Mouse (Mus musculus) lung, embryonic 14.5 days (tissue): ENCODE measurements around the gene Defb19. TPM values are rescaled to one million over a fixed set of nuclear protein-coding genes. Genes with fewer than 3 reads are reported as not detected.

Experiments
- ATAC-seq: fragments of 200-750 bp; cut with Nextera tagmentation; 2 replicates; pipeline ENCODE4 v1.8.0; 2017; ENCODE audit warnings: mild to moderate bottlenecking, moderate TSS enrichment, moderate library complexity; ENCODE audit not compliant: insufficient read depth
- DNase-seq: peaks from one replicate; pipeline ENCODE4 v3.0.0-alpha.2; 2015
- H3K27ac ChIP-seq: fragments of 300-500 bp; sonication (generic); 2 replicates; pipeline ENCODE4 v1.5.1; 2014; ENCODE audit warnings: low read depth, mild to moderate bottlenecking, moderate library complexity
- H3K27me3 ChIP-seq: fragments of 300-500 bp; sonication (generic); 2 replicates; pipeline ENCODE4 v1.6.1; 2014; ENCODE audit warnings: low read length, control low read depth; ENCODE audit not compliant: insufficient read depth
- H3K36me3 ChIP-seq: fragments of 300-500 bp; sonication (generic); 2 replicates; pipeline ENCODE4 v1.6.1; 2014; ENCODE audit warnings: control low read depth; ENCODE audit not compliant: insufficient read depth
- H3K4me1 ChIP-seq: fragments of 300-500 bp; sonication (generic); 2 replicates; pipeline ENCODE4 v1.6.1; 2014; ENCODE audit warnings: antibody characterized with exemption, control low read depth; ENCODE audit not compliant: insufficient read depth
- H3K4me2 ChIP-seq: fragments of 300-500 bp; sonication (generic); 2 replicates; pipeline ENCODE4 v1.6.1; 2014; ENCODE audit warnings: mild to moderate bottlenecking
- H3K4me3 ChIP-seq: fragments of 300-500 bp; sonication (generic); 2 replicates; pipeline ENCODE4 v1.5.1; 2014; ENCODE audit warnings: low read depth, low read length
- H3K9ac ChIP-seq: fragments of 300-500 bp; sonication (generic); 2 replicates; pipeline ENCODE4 v1.6.1; 2014
- H3K9me3 ChIP-seq: fragments of 300-500 bp; sonication (generic); 2 replicates; pipeline ENCODE4 v1.6.1; 2016; ENCODE audit warnings: low read depth, low read length, control low read depth
- CTCF ChIP-seq: IDR thresholded peaks from 2 replicates; pipeline ENCODE4 v1.5.1; 2016; ENCODE audit warnings: antibody characterized with exemption, low read depth
- WGBS: fragments of 180-500 bp; shearing (Covaris S2); extraction: QIAGEN DNeasy Blood & Tissue Kit; methylation state at CpG from one replicate; pipeline ENCODE4 v1.1.7; 2014; 5-methylcytosine and 5-hydroxymethylcytosine counted together
- polyA plus RNA-seq: library from polyadenylated mRNA; unstranded; fragments of >200 nt; fragmentation: Nextera tagmentation; extraction: Ambion mirVana; gene quantifications from 2 replicates; pipeline ENCODE4 v1.2.1, GENCODE M21; 2014

Gene Defb19
- polyA plus RNA-seq, 1 experiment from 2014 or later: not detected

DNA sequence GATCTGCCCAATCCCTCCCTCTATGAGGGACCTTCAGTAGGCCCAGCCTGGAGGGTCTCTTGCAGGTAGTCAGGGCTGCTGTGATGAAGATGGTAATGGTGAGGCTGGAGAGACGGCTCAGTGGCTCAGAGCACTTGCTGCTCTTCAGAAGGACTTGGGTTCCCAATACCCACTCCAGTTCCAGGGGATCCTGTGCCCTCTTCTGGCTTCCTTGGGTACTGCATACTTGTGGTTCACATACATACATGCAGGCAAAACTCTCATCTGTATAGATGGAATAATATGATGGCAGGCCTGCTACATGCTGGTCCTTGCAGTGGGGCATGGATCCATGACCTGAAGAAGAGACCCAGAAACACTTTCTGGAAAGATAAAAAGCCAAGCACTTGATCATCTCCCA, 28.6 kb upstream of the Defb19 start:
- WGBS: 80% methylated on average over 1 of the region's 1 CpGs
- 0 out of 2 replicates have a peak, but pooled peaks have one; percentile 4 for TF ChIP-seq CTCF
- Histone ChIP-seq H3K36me3 (no peaks in the 10 kb centered on the region), H3K4me1 (no peaks in the 10 kb centered on the region), H3K9me3 (no peaks in the 10 kb centered on the region), H3K27ac (no peak overlapping the region), H3K4me3 (no peak overlapping the region), H3K4me2 (no peak overlapping the region), H3K9ac (no peak overlapping the region), H3K27me3 (no peaks in the 10 kb centered on the region)
- DNase-seq (no peak), ATAC-seq (no peak)

DNA sequence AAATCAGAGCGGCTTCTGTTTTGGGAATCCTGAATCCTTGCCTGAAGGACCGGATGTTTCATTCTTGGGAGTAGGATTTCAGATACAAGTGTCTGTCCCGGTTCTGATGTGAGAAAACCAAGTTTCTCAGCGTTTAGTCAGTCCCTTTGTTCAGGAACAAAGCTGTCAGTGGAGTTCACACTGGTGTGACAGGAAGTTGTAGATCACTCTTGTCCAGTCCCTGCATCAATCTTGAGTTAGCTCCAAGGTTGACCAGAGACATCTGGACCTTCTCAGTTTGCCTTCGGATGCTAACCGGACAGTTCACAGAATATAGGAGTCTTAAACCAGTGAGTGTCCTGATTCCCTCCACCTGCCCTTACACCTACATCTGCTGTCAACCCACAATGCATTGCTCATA, 27.6 kb upstream of the Defb19 start:
- H3K36me3 ChIP-seq: no peaks in the 10 kb centered on the region
- no peak overlapping the region for H3K27ac ChIP-seq
- H3K9ac ChIP-seq: no peak overlapping the region
- WGBS: 30% methylated on average over 6 of the region's 6 CpGs
- DNase-seq (no peak), ATAC-seq (no peak)
- H3K4me1 ChIP-seq: no peaks in the 10 kb centered on the region
- no peak overlapping the region for H3K4me3 ChIP-seq
- H3K9me3 ChIP-seq: no peaks in the 10 kb centered on the region
- H3K4me2 ChIP-seq: no peak overlapping the region
- no peaks in the 10 kb centered on the region for H3K27me3 ChIP-seq
- no peak for TF ChIP-seq CTCF

DNA sequence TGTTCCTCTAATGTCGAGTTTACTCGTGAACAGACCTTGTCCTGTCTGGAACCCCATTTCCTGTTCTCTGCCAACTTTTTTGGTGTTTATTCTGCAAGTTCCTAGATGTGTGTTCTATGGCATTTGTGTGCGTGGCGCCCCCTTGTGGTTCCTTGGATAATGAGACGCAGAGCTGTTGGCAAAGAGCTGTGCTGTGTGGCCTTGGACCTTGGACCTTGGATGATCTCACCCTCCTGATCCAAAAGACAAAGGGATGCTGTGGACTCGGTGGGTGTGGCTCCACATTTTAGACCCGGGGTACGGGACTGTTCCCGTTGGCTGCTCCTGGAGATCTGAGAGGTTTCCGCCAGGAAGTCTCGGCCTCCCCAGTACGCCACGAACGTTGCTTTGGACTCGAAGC, 23.9 kb upstream of the Defb19 start, which contains the start of gene Defb36:
Gene Defb36 (plus strand): TSS at position 271 of the 400 bp plus-strand sequence.
- Histone ChIP-seq H3K4me3 (no peak within 1 kb of the TSS), H3K27me3 (no peaks in the 10 kb centered on the region), H3K4me2 (no peak within 1 kb of the TSS), H3K4me1 (no peaks in the 10 kb centered on the region), H3K36me3 (no peaks in the 10 kb centered on the region), H3K9me3 (no peaks in the 10 kb centered on the region), H3K9ac (no peak within 1 kb of the TSS), H3K27ac (no peak within 1 kb of the TSS)
- ATAC-seq (no peak), DNase-seq (peak; percentile 48)
- peak; percentile 49 for TF ChIP-seq CTCF
- WGBS: 79% methylated on average over 15 of the region's 15 CpGs

DNA sequence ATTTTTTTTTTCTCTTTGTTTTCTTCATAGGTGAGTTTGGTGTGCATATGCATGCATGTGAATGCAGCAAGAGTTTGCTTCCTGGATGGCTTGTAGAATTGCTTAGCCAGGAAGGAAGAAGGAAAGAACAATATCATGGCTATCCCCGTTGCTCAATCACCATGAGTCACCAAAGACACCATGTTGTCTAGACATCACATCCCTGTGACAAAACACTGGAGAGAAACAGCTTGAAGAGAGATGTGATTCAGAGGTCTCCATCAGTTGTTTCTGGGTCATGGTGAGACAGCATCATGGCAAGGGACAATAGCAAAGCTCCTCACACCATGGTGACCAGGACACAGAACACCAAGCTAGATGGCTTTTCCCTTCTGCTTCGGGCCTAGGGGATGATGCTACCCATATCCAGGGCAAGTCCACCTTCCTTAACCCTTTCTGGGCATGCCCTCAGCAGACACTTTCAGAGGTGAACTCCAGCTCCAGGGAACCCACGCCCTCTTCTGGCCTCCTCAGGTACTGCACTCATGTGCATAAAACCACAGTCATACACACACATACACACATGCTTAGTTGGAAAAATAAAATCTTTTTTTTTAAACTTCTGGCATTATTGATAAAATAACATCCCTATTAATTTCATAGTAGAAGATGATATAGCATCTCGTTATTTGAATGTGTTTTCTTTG, 21.3 kb upstream of the Defb19 start:
- no peak overlapping the region for H3K4me3 ChIP-seq
- H3K9ac ChIP-seq: no peak overlapping the region
- no peaks in the 10 kb centered on the region for H3K9me3 ChIP-seq
- peak; percentile 53 for TF ChIP-seq CTCF
- WGBS: 67% methylated on average over 4 of the region's 4 CpGs
- no peaks in the 10 kb centered on the region for H3K36me3 ChIP-seq
- ATAC-seq (no peak), DNase-seq (no peak)
- H3K27me3 ChIP-seq: no peaks in the 10 kb centered on the region
- H3K4me1 ChIP-seq: no peaks in the 10 kb centered on the region
- no peak overlapping the region for H3K27ac ChIP-seq
- H3K4me2 ChIP-seq: no peak overlapping the region

DNA sequence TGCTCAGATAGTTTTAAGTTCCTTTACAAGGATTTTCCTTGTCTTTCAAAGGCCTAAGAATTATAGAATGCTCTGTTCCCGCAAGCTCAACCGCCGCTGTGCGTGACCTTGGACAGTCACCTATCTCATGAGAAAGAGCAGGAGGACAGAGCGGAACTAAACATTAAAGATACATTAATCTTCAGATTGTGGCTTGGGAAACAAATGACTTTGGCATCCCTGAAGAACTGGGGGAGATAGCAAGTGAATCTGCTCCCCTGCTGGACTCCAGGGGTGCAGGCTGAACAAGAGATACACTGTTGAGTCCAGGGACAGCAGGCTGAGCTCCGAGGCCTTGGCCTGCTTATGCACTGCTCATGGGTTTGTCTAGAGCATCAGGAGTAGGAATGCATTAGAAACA, 20.0 kb upstream of the Defb19 start:
- 69% methylated on average over 6 of the region's 6 CpGs for WGBS
- no peak for TF ChIP-seq CTCF
- H3K9ac ChIP-seq: no peak overlapping the region
- H3K4me3 ChIP-seq: no peak overlapping the region
- no peak overlapping the region for H3K4me2 ChIP-seq
- DNase-seq: no peak
- H3K36me3 ChIP-seq: no peaks in the 10 kb centered on the region
- no peaks in the 10 kb centered on the region for H3K27me3 ChIP-seq
- ATAC-seq: no peak
- H3K4me1 ChIP-seq: no peaks in the 10 kb centered on the region
- H3K27ac ChIP-seq: no peak overlapping the region
- H3K9me3 ChIP-seq: no peaks in the 10 kb centered on the region

DNA sequence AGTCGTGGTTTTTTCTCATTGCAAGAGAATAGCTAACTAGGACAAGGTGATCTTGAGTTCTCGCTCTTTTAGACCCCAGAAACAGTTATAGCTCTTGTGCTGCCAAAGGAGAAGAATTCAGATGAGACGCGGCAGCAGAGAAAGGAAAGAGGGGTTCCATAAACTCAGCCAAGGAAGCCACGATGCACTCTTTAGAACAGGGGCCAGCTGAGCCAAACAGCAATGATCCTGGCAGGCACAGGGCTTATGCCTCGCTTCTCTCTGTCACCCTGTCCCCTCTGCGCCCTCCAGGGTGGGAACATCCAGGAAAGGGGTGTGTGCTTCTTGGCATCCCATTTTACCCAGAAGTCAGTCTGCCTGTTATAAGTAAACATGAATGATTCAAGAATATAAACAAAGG, 19.2 kb upstream of the Defb19 start, which contains the start of gene Defb45:
Gene Defb45 (minus strand): TSS at position 101 of the 400 bp plus-strand sequence.
- no peaks in the 10 kb centered on the region for H3K27me3 ChIP-seq
- no peak within 1 kb of the TSS for H3K27ac ChIP-seq
- no peak within 1 kb of the TSS for H3K4me2 ChIP-seq
- ATAC-seq: no peak
- H3K9ac ChIP-seq: no peak within 1 kb of the TSS
- no peak for DNase-seq
- TF ChIP-seq CTCF: no peak
- no peaks in the 10 kb centered on the region for H3K4me1 ChIP-seq
- WGBS: 53% methylated on average over 7 of the region's 7 CpGs
- H3K9me3 ChIP-seq: no peaks in the 10 kb centered on the region
- H3K4me3 ChIP-seq: no peak within 1 kb of the TSS
- H3K36me3 ChIP-seq: no peaks in the 10 kb centered on the region

DNA sequence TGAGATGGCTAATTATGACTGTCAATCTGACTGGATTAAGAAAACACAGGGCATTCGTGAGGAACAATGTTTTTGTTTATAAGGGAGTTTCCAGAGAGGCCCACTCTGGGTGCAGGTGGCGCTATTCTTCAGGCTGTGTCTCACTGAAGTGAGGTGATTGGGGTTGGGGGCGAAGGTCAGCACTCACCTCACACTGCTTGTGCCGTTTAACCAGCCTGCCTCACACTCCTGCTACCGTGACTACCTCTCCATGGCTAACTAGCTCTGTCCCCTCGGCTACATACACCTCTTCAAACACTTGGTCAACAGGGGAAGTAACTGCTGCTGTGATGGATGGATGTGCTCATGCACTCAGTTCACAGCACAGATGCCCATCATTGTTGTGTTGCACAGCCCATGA, 8.9 kb upstream of the Defb19 start:
- Histone ChIP-seq H3K9ac (no peak overlapping the region), H3K27me3 (no peaks in the 10 kb centered on the region), H3K4me3 (no peak overlapping the region), H3K9me3 (no peaks in the 10 kb centered on the region), H3K27ac (no peak overlapping the region), H3K4me1 (no peaks in the 10 kb centered on the region), H3K4me2 (no peak overlapping the region), H3K36me3 (no peaks in the 10 kb centered on the region)
- ATAC-seq (no peak), DNase-seq (no peak)
- 29% methylated on average over 6 of the region's 6 CpGs for WGBS
- TF ChIP-seq CTCF: no peak
